Mouse (Mus musculus): ENCODE results near the gene Gm13199.

Gm13199 gene

DNA sequence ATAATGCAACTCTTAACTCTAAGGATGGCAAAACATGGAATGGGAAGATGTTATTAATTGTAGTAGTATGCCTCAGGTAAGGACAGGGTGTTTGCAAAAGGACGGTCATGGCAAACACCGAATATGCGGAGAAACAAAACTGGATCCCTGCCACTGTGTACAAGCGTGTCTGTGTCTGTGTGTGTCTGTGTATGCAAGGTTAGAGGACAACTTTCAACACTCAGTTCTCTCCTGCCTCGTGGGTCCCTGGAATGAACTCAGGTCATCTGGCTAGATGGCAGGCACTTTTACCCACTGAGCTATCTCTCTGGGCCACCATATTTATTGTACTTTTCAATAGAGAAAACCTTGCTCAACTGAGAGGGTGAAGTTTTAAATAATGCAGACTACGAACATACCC, 40.3 kb downstream of the Gm13199 start:
- DNase-seq (ENCODE audit: low spot score in 2 of 2) = no peak

DNA sequence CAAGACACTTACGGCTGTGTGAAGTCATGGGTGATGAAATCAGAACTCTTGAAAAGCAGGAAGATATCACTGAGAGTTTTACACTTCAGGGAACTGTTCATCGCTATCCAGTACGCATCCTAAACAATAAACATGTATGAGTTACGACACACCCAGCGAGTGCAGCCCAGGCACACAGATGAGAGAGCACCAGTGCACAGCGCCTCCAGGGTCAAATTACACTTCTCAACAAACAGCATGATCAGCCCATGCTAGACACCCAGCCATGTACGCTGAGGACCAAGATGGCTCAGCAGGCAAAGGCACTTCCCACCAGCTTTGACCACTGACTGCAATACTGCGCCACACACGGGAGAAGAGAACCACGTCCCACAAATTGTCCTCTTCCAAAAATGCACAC, 41.5 kb downstream of the Gm13199 start:
- no peak for DNase-seq (ENCODE audit: low spot score in 2 of 2)

Measured in spleen, postnatal 4 days (tissue).